Mouse (Mus musculus): Measurements from ENCODE around the gene Fam19a2. TPM values are rescaled to one million over a fixed set of nuclear protein-coding genes. Genes with fewer than 3 reads are reported as not detected.

The Fam19a2 gene
- 0.31 and 0.51 TPM in 2 replicates for polyA plus RNA-seq (2012; rRNA removed)

DNA sequence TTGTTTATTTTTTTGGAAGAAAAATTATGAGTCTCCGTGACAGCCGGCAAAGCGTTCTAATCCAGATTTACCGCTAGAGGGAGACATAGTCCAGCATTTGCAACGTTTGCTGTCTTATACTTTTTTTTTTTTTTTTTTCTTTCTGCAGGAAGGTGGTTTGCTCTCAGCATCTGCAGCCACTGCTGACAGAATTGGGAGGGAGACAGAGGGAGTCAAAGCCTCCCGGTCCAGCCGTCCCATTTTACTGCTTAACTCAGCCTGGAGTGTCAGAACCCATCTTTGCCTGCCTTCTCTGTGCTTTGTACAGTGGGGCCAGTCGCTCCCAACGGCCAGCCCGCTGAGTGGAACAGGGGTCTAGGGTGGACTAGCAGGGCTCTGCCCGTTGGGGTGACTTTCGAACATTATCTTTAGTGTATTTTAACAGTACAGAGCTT, at the start of gene Fam19a2:
TSS of gene Fam19a2 (plus strand) at position 121 of the 434 bp plus-strand sequence.
- TF ChIP-seq POLR2A (IDR thresholded peaks at IDR 0.05; ENCODE audit: control insufficient read depth, extremely low read depth, insufficient read depth, low read length, poor library complexity) (no peak), CTCF (IDR thresholded peaks at IDR 0.05; ENCODE audit: borderline replicate concordance, control insufficient read depth, extremely low read depth, insufficient read depth, low read length, poor library complexity) (no peak)
- Histone ChIP-seq H3K36me3 (ENCODE audit: control insufficient read depth, insufficient read depth, low read length) (no peaks in the 10 kb centered on the region), H3K27me3 (ENCODE audit: control insufficient read depth, insufficient read depth, low read length) (peaks cover 16% of the 10 kb centered on the region; the same call in 1 of the 2 replicates), H3K4me3 (ENCODE audit: control insufficient read depth, insufficient read depth, low read length) (no peak within 1 kb of the TSS), H3K27ac (ENCODE audit: control insufficient read depth, insufficient read depth, low read length) (no peak within 1 kb of the TSS), H3K4me1 (replicated peaks; ENCODE audit: control insufficient read depth, insufficient read depth, low read length) (no peaks in the 10 kb centered on the region)
- DNase-seq: peak; percentile 32
- WGBS: 2% methylated on average over 12 of the region's 12 CpGs

DNA sequence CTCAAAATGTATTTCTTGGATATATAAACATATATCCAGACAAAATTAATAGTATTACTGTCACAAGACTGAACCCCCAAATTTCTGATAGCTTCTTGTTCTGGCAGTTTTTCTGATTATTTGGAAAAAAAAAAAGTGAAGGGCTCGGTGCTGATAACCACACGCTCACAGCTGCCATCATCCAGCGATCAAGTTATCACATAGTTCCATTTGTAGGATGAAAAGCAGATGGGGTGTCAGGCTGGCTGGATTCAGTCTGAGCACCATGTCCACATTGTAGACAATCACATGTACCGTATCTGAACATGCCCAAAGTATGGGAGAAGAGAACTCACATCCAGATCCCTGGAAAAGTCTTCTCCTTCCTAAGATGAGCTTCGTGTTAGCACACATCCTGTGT, 41.0 kb upstream of the Fam19a2 start:
- no peak for DNase-seq
- Histone ChIP-seq H3K4me3 (ENCODE audit: control insufficient read depth, insufficient read depth, low read length) (no peak overlapping the region), H3K27me3 (ENCODE audit: control insufficient read depth, insufficient read depth, low read length) (no peaks in the 10 kb centered on the region), H3K4me1 (replicated peaks; ENCODE audit: control insufficient read depth, insufficient read depth, low read length) (no peaks in the 10 kb centered on the region), H3K27ac (ENCODE audit: control insufficient read depth, insufficient read depth, low read length) (no peak overlapping the region), H3K36me3 (ENCODE audit: control insufficient read depth, insufficient read depth, low read length) (no peaks in the 10 kb centered on the region)
- TF ChIP-seq POLR2A (IDR thresholded peaks at IDR 0.05; ENCODE audit: control insufficient read depth, extremely low read depth, insufficient read depth, low read length, poor library complexity): no peak
- TF ChIP-seq CTCF (IDR thresholded peaks at IDR 0.05; ENCODE audit: borderline replicate concordance, control insufficient read depth, extremely low read depth, insufficient read depth, low read length, poor library complexity): no peak
- WGBS: 96% methylated on average over 5 of the region's 5 CpGs

DNA sequence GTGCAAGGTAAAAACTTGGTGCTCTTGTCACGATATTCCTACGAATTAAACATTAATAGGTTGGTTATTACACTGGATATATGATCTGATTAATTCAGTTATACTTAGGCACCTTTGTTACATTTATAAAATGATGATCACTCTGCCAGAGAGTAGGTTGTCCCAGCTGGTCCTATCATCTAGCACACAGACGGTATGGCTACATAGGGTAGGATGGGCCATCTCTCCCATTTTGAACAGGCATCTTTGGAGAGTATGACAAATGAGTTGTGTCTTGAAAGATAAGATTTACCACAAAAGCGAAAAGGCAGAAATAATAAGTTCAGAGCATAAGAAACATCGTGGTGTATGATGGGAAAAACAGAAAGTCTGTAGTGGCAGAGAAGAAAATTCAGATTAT, 34.4 kb upstream of the Fam19a2 start:
- H3K27ac ChIP-seq (ENCODE audit: control insufficient read depth, insufficient read depth, low read length): no peak overlapping the region
- DNase-seq: no peak

DNA sequence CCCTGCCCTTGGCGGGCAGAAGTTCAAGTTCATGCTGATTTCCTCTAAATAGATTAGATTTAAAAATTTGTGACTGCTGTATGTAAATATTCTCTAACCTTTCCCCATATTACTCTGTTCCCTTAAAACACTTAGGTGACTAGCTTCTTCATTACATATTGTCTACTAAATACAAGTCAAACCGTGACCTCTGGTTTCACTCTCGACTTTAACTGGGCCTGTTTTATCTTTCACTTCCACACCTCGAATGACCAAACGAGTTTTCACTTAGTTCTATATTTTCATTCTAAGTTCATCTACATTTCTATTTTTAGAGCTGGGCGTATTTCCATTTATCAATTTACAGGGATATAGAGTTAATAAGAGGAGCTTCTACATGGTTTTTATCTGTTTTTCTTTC, 15.7 kb upstream of the Fam19a2 start:
- no peak overlapping the region for H3K27ac ChIP-seq (ENCODE audit: control insufficient read depth, insufficient read depth, low read length)
- no peak for DNase-seq
- no peak overlapping the region for H3K4me3 ChIP-seq (ENCODE audit: control insufficient read depth, insufficient read depth, low read length)
- no peaks in the 10 kb centered on the region for H3K36me3 ChIP-seq (ENCODE audit: control insufficient read depth, insufficient read depth, low read length)
- no peaks in the 10 kb centered on the region for H3K4me1 ChIP-seq (replicated peaks; ENCODE audit: control insufficient read depth, insufficient read depth, low read length)
- no peak for TF ChIP-seq POLR2A (IDR thresholded peaks at IDR 0.05; ENCODE audit: control insufficient read depth, extremely low read depth, insufficient read depth, low read length, poor library complexity)
- no peak for TF ChIP-seq CTCF (IDR thresholded peaks at IDR 0.05; ENCODE audit: borderline replicate concordance, control insufficient read depth, extremely low read depth, insufficient read depth, low read length, poor library complexity)
- H3K27me3 ChIP-seq (ENCODE audit: control insufficient read depth, insufficient read depth, low read length): no peaks in the 10 kb centered on the region
- WGBS: 81% methylated on average over 6 of the region's 6 CpGs

More for the DNA sequence above, 34.4 kb upstream of the Fam19a2 start:
- WGBS: 93% methylated on average over 5 of the region's 5 CpGs
- Histone ChIP-seq H3K27me3 (ENCODE audit: control insufficient read depth, insufficient read depth, low read length) (no peaks in the 10 kb centered on the region), H3K36me3 (ENCODE audit: control insufficient read depth, insufficient read depth, low read length) (no peaks in the 10 kb centered on the region), H3K4me1 (replicated peaks; ENCODE audit: control insufficient read depth, insufficient read depth, low read length) (no peaks in the 10 kb centered on the region), H3K4me3 (ENCODE audit: control insufficient read depth, insufficient read depth, low read length) (no peak overlapping the region)
- TF ChIP-seq CTCF (IDR thresholded peaks at IDR 0.05; ENCODE audit: borderline replicate concordance, control insufficient read depth, extremely low read depth, insufficient read depth, low read length, poor library complexity) (no peak), POLR2A (IDR thresholded peaks at IDR 0.05; ENCODE audit: control insufficient read depth, extremely low read depth, insufficient read depth, low read length, poor library complexity) (no peak)

DNA sequence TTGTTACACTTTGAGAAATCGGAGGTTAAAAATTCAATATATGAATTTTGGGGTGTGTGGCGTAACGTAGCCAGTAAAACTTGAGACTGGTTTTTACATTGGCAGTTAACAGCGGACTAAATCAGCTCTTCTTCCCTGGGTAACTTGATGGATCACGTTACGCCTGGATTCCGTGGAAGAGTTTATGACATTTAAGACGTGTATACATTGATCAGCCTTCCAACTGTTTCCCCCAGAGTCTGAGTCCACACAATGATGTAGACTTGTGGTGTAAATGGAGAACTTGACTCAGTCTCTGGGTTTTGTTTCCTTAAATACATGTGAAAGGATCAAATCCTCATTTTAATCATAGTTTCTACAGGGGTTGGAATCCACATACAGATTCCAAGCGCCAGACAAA, 11.9 kb upstream of the Fam19a2 start:
- WGBS: 86% methylated on average over 9 of the region's 9 CpGs
- TF ChIP-seq POLR2A (IDR thresholded peaks at IDR 0.05; ENCODE audit: control insufficient read depth, extremely low read depth, insufficient read depth, low read length, poor library complexity) (no peak), CTCF (IDR thresholded peaks at IDR 0.05; ENCODE audit: borderline replicate concordance, control insufficient read depth, extremely low read depth, insufficient read depth, low read length, poor library complexity) (no peak)
- no peaks in the 10 kb centered on the region for H3K36me3 ChIP-seq (ENCODE audit: control insufficient read depth, insufficient read depth, low read length)
- no peak overlapping the region for H3K27ac ChIP-seq (ENCODE audit: control insufficient read depth, insufficient read depth, low read length)
- no peaks in the 10 kb centered on the region for H3K4me1 ChIP-seq (replicated peaks; ENCODE audit: control insufficient read depth, insufficient read depth, low read length)
- H3K27me3 ChIP-seq (ENCODE audit: control insufficient read depth, insufficient read depth, low read length): no peaks in the 10 kb centered on the region
- H3K4me3 ChIP-seq (ENCODE audit: control insufficient read depth, insufficient read depth, low read length): no peak overlapping the region
- DNase-seq: no peak

DNA sequence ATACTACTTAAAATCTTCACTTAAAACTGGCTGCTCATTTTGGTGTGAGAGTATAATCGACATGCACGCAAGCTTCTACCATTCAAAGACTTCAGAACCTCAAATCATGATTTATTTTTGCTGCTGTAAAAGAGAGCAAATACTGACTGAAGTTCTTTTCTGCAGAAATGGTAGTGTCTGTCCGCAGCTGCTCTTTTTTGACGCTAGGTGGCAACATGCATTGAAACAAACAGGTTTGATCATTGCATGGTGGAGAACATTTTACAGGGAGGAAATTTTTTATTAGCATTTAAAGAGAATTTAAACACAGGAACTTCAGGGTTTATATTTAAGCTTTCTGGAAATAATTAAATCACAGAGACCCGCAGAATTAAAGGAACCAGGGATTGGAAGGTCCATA, 9.5 kb upstream of the Fam19a2 start:
- no peaks in the 10 kb centered on the region for H3K27me3 ChIP-seq (ENCODE audit: control insufficient read depth, insufficient read depth, low read length)
- H3K4me3 ChIP-seq (ENCODE audit: control insufficient read depth, insufficient read depth, low read length): no peak overlapping the region
- no peaks in the 10 kb centered on the region for H3K36me3 ChIP-seq (ENCODE audit: control insufficient read depth, insufficient read depth, low read length)
- DNase-seq: no peak
- H3K27ac ChIP-seq (ENCODE audit: control insufficient read depth, insufficient read depth, low read length): no peak overlapping the region
- H3K4me1 ChIP-seq (replicated peaks; ENCODE audit: control insufficient read depth, insufficient read depth, low read length): no peaks in the 10 kb centered on the region
- TF ChIP-seq POLR2A (IDR thresholded peaks at IDR 0.05; ENCODE audit: control insufficient read depth, extremely low read depth, insufficient read depth, low read length, poor library complexity): no peak
- TF ChIP-seq CTCF (IDR thresholded peaks at IDR 0.05; ENCODE audit: borderline replicate concordance, control insufficient read depth, extremely low read depth, insufficient read depth, low read length, poor library complexity): no peak
- WGBS: 32% methylated on average over 5 of the region's 5 CpGs
